Mouse (Mus musculus) lung, adult 2 months (tissue): ENCODE measurements at regions not wholly inside any gene's neighbourhood (a gene's known extent, or its start where the extent isn't known, plus 50 kb on each side); places are given as distances from the start of the nearest gene placed in this dataset.

Experiments used
- CTCF ChIP-seq: fragments of 200-500 bp; IDR thresholded peaks from 2 replicates; pipeline ENCODE4 v1.5.1; 2011; ENCODE audit warnings: mild to moderate bottlenecking, low read length, control low read depth; ENCODE audit not compliant: insufficient read depth
- POLR2A ChIP-seq: fragments of 200-500 bp; IDR thresholded peaks from 2 replicates; pipeline ENCODE4 v1.6.1; 2011; ENCODE audit warnings: low read depth, mild to moderate bottlenecking, control low read depth, low read length, borderline replicate concordance; ENCODE audit errors: extremely low read depth

- TF ChIP-seq CTCF (no peak), POLR2A (no peak)
These were observed 209.9 kb upstream of the Gbe1 start for GRCm38 (mm10) chr16:70103791-70104378.
